Mouse (Mus musculus): ENCODE results near the gene Abhd17c.

- TF ChIP-seq CTCF (IDR thresholded peaks at IDR 0.05; ENCODE audit: extremely low read depth, insufficient read length, insufficient replicate concordance, low read depth, low read length) (no peak), POLR2A (IDR thresholded peaks at IDR 0.05; ENCODE audit: low read depth, low read length) (peak; percentile 44; the same call in 1 of the 2 replicates)
Measured at GRCm38 (mm10) chr7:84151001-84151959, at the start of gene Abhd17c.

Measured in small intestine, adult 2 months (tissue).